Mouse (Mus musculus) hindbrain, embryonic 12.5 days (tissue): ENCODE measurements around the gene Taf7l. TPM values are rescaled to one million over a fixed set of nuclear protein-coding genes. Genes with fewer than 3 reads are reported as not detected.

Source experiments
- ATAC-seq: fragments of 200-750 bp; cut with Nextera tagmentation; 2 replicates; pipeline ENCODE4 v1.8.0; 2017; ENCODE audit warnings: moderate TSS enrichment; ENCODE audit not compliant: low FRiP score
- H3K27ac ChIP-seq: fragments of 300-500 bp; sonication (generic); 2 replicates; pipeline ENCODE4 v1.5.1; 2016; ENCODE audit warnings: mild to moderate bottlenecking
- H3K27me3 ChIP-seq: fragments of 300-500 bp; sonication (generic); 2 replicates; pipeline ENCODE4 v1.6.1; 2016; ENCODE audit warnings: mild to moderate bottlenecking
- H3K36me3 ChIP-seq: fragments of 300-500 bp; sonication (generic); 2 replicates; pipeline ENCODE4 v1.6.1; 2016; ENCODE audit warnings: mild to moderate bottlenecking
- H3K4me1 ChIP-seq: fragments of 300-500 bp; sonication (generic); 2 replicates; pipeline ENCODE4 v1.6.1; 2016
- H3K4me2 ChIP-seq: fragments of 300-500 bp; sonication (generic); replicated peaks from 2 replicates; pipeline ENCODE4 v1.6.1; 2016; ENCODE audit warnings: mild to moderate bottlenecking
- H3K4me3 ChIP-seq: fragments of 300-500 bp; sonication (generic); 2 replicates; pipeline ENCODE4 v1.5.1; 2016; ENCODE audit warnings: mild to moderate bottlenecking
- H3K9ac ChIP-seq: fragments of 300-500 bp; sonication (generic); 2 replicates; pipeline ENCODE4 v1.6.1; 2016; ENCODE audit warnings: mild to moderate bottlenecking, moderate library complexity
- H3K9me3 ChIP-seq: fragments of 300-500 bp; sonication (generic); replicated peaks from 2 replicates; pipeline ENCODE4 v1.6.1; 2016; ENCODE audit warnings: mild to moderate bottlenecking
- WGBS: fragments of 180-500 bp; shearing (Covaris S2); methylation state at CpG from one replicate; pipeline ENCODE4 v1.1.7; 2016; 5-methylcytosine and 5-hydroxymethylcytosine counted together
- polyA plus RNA-seq: library from polyadenylated mRNA; unstranded; fragments of >200 nt; fragmentation: Nextera tagmentation; extraction: Ambion mirVana; gene quantifications from 2 replicates; pipeline ENCODE4 v1.2.1, GENCODE M21; 2016

Taf7l gene
- 0.35 TPM in 1 of 2 replicates, not detected in the other for polyA plus RNA-seq

- no peaks in the 10 kb centered on the region for H3K36me3 ChIP-seq
- H3K4me1 ChIP-seq = no peaks in the 10 kb centered on the region
- no peak within 1 kb of the TSS; the same call in 1 of the 2 replicates for H3K4me2 ChIP-seq
- H3K4me3 ChIP-seq = no peak within 1 kb of the TSS
- H3K27ac ChIP-seq = no peak within 1 kb of the TSS
- no peaks in the 10 kb centered on the region for H3K27me3 ChIP-seq
- peaks cover 15% of the 10 kb centered on the region for H3K9me3 ChIP-seq
- no peak for ATAC-seq
- no peak within 1 kb of the TSS for H3K9ac ChIP-seq
- 86% methylated on average over 25 of the region's 25 CpGs for WGBS
Observed at GRCm38 (mm10) chrX:134476290-134476689, at the start of gene Taf7l. TSS of gene Taf7l (minus strand) at chrX:134476490.

GRCm38 (mm10) chrX:134525260-134525659 is 49.0 kb upstream of the Taf7l start:
- H3K9ac ChIP-seq = no peak overlapping the region
- ATAC-seq = no peak
- no peak overlapping the region for H3K4me3 ChIP-seq
- 82% methylated on average over 4 of the region's 4 CpGs for WGBS
- no peaks in the 10 kb centered on the region for H3K9me3 ChIP-seq
- no peaks in the 10 kb centered on the region for H3K4me1 ChIP-seq
- no peaks in the 10 kb centered on the region for H3K27me3 ChIP-seq
- H3K36me3 ChIP-seq = no peaks in the 10 kb centered on the region
- no peak overlapping the region for H3K27ac ChIP-seq
- no peak overlapping the region for H3K4me2 ChIP-seq

GRCm38 (mm10) chrX:134523772-134524171 is 47.5 kb upstream of the Taf7l start:
- H3K4me1 ChIP-seq = no peaks in the 10 kb centered on the region
- H3K36me3 ChIP-seq = no peaks in the 10 kb centered on the region
- H3K4me3 ChIP-seq = no peak overlapping the region
- H3K27me3 ChIP-seq = no peaks in the 10 kb centered on the region
- WGBS = 80% methylated on average over 4 of the region's 4 CpGs
- H3K4me2 ChIP-seq = no peak overlapping the region
- H3K9ac ChIP-seq = no peak overlapping the region
- no peaks in the 10 kb centered on the region for H3K9me3 ChIP-seq
- ATAC-seq = no peak
- H3K27ac ChIP-seq = no peak overlapping the region

- no peaks in the 10 kb centered on the region for H3K36me3 ChIP-seq
Observed at GRCm38 (mm10) chrX:134509473-134509872, 33.2 kb upstream of the Taf7l start.

GRCm38 (mm10) chrX:134507977-134508376 is 31.7 kb upstream of the Taf7l start:
- no peak overlapping the region for H3K4me3 ChIP-seq
- ATAC-seq = no peak
- no peaks in the 10 kb centered on the region for H3K36me3 ChIP-seq
- no peaks in the 10 kb centered on the region for H3K9me3 ChIP-seq
- no peaks in the 10 kb centered on the region for H3K27me3 ChIP-seq
- H3K4me2 ChIP-seq = no peak overlapping the region
- no peak overlapping the region for H3K27ac ChIP-seq
- no peaks in the 10 kb centered on the region for H3K4me1 ChIP-seq
- H3K9ac ChIP-seq = no peak overlapping the region
- WGBS = 78% methylated on average over 6 of the region's 6 CpGs

More at GRCm38 (mm10) chrX:134509473-134509872, 33.2 kb upstream of the Taf7l start:
- H3K27ac ChIP-seq = no peak overlapping the region
- no peaks in the 10 kb centered on the region for H3K4me1 ChIP-seq
- H3K4me3 ChIP-seq = no peak overlapping the region
- ATAC-seq = no peak
- WGBS = 42% methylated on average over 2 of the region's 2 CpGs
- H3K9ac ChIP-seq = no peak overlapping the region
- no peaks in the 10 kb centered on the region for H3K9me3 ChIP-seq
- H3K27me3 ChIP-seq = no peaks in the 10 kb centered on the region
- H3K4me2 ChIP-seq = no peak overlapping the region

GRCm38 (mm10) chrX:134500651-134501050 is 24.4 kb upstream of the Taf7l start:
- no peaks in the 10 kb centered on the region for H3K36me3 ChIP-seq
- no peaks in the 10 kb centered on the region for H3K4me1 ChIP-seq
- H3K9ac ChIP-seq = no peak overlapping the region
- H3K9me3 ChIP-seq = no peaks in the 10 kb centered on the region
- no peak overlapping the region for H3K4me3 ChIP-seq
- WGBS = 83% methylated on average over 8 of the region's 8 CpGs
- no peak overlapping the region for H3K27ac ChIP-seq
- H3K4me2 ChIP-seq = no peak overlapping the region
- no peaks in the 10 kb centered on the region for H3K27me3 ChIP-seq
- no peak for ATAC-seq

- no peak for ATAC-seq
- H3K4me3 ChIP-seq = no peak overlapping the region
- no peaks in the 10 kb centered on the region for H3K4me1 ChIP-seq
- H3K9ac ChIP-seq = no peak overlapping the region
- WGBS = 73% methylated on average over 3 of the region's 3 CpGs
- H3K27me3 ChIP-seq = no peaks in the 10 kb centered on the region
- H3K4me2 ChIP-seq = no peak overlapping the region
- H3K27ac ChIP-seq = no peak overlapping the region
- H3K36me3 ChIP-seq = no peaks in the 10 kb centered on the region
- no peaks in the 10 kb centered on the region for H3K9me3 ChIP-seq
Observed at GRCm38 (mm10) chrX:134481720-134482119, 5.4 kb upstream of the Taf7l start.

GRCm38 (mm10) chrX:134474988-134475710 is 1.1 kb downstream of the Taf7l start:
- H3K36me3 ChIP-seq = no peaks in the 10 kb centered on the region
- no peak overlapping the region for H3K9ac ChIP-seq
- H3K4me1 ChIP-seq = no peaks in the 10 kb centered on the region
- peaks cover 15% of the 10 kb centered on the region for H3K9me3 ChIP-seq
- WGBS = 69% methylated on average over 51 of the region's 67 CpGs
- ATAC-seq = no peak
- no peak overlapping the region; the same call in 1 of the 2 replicates for H3K4me2 ChIP-seq
- H3K4me3 ChIP-seq = no peak overlapping the region
- H3K27me3 ChIP-seq = no peaks in the 10 kb centered on the region
- no peak overlapping the region for H3K27ac ChIP-seq

GRCm38 (mm10) chrX:134427307-134427706 is 49.0 kb downstream of the Taf7l start:
- no peak overlapping the region for H3K27ac ChIP-seq
- no peaks in the 10 kb centered on the region for H3K4me1 ChIP-seq
- H3K27me3 ChIP-seq = no peaks in the 10 kb centered on the region
- H3K9ac ChIP-seq = no peak overlapping the region
- H3K36me3 ChIP-seq = no peaks in the 10 kb centered on the region
- no peak for ATAC-seq
- H3K4me3 ChIP-seq = no peak overlapping the region
- WGBS = 68% methylated on average over 3 of the region's 3 CpGs
- H3K9me3 ChIP-seq = no peaks in the 10 kb centered on the region
- no peak overlapping the region for H3K4me2 ChIP-seq

GRCm38 (mm10) chrX:134426819-134427218 is 49.5 kb downstream of the Taf7l start:
- no peak overlapping the region for H3K9ac ChIP-seq
- no peak overlapping the region for H3K27ac ChIP-seq
- 50% methylated on average over 6 of the region's 6 CpGs for WGBS
- H3K4me3 ChIP-seq = no peak overlapping the region
- ATAC-seq = peak; percentile 50; the same call in 1 of the 2 replicates
- no peaks in the 10 kb centered on the region for H3K36me3 ChIP-seq
- H3K27me3 ChIP-seq = no peaks in the 10 kb centered on the region
- no peaks in the 10 kb centered on the region for H3K4me1 ChIP-seq
- no peaks in the 10 kb centered on the region for H3K9me3 ChIP-seq
- no peak overlapping the region for H3K4me2 ChIP-seq

- Histone ChIP-seq H3K9ac (no peak overlapping the region), H3K36me3 (no peaks in the 10 kb centered on the region), H3K4me3 (no peak overlapping the region), H3K27ac (no peak overlapping the region), H3K27me3 (no peaks in the 10 kb centered on the region), H3K9me3 (no peaks in the 10 kb centered on the region), H3K4me2 (no peak overlapping the region), H3K4me1 (no peaks in the 10 kb centered on the region)
- ATAC-seq = no peak
- WGBS = 78% methylated on average over 10 of the region's 10 CpGs
Observed at GRCm38 (mm10) chrX:134425798-134426197, 50.5 kb downstream of the Taf7l start.

GRCm38 (mm10) chrX:134424263-134424662 is 52.0 kb downstream of the Taf7l start:
- H3K27me3 ChIP-seq = no peaks in the 10 kb centered on the region
- H3K9ac ChIP-seq = no peak overlapping the region
- no peaks in the 10 kb centered on the region for H3K9me3 ChIP-seq
- no peak for ATAC-seq
- H3K4me3 ChIP-seq = no peak overlapping the region
- H3K4me2 ChIP-seq = no peak overlapping the region
- no peaks in the 10 kb centered on the region for H3K4me1 ChIP-seq
- no peak overlapping the region for H3K27ac ChIP-seq
- no peaks in the 10 kb centered on the region for H3K36me3 ChIP-seq
- WGBS = 91% methylated on average over 5 of the region's 5 CpGs

- H3K36me3 ChIP-seq = no peaks in the 10 kb centered on the region
- H3K4me2 ChIP-seq = no peak overlapping the region
- no peak for ATAC-seq
- no peak overlapping the region for H3K4me3 ChIP-seq
- no peaks in the 10 kb centered on the region for H3K27me3 ChIP-seq
- no peaks in the 10 kb centered on the region for H3K9me3 ChIP-seq
- WGBS = 83% methylated on average over 5 of the region's 5 CpGs
- no peak overlapping the region for H3K27ac ChIP-seq
- no peak overlapping the region for H3K9ac ChIP-seq
- H3K4me1 ChIP-seq = no peaks in the 10 kb centered on the region
Observed at GRCm38 (mm10) chrX:134420097-134420496, 56.2 kb downstream of the Taf7l start.
